Mouse (Mus musculus): ENCODE results near the gene Jarid2.

Jarid2 gene

GRCm38 (mm10) chr13:44775396-44775795 is 46.1 kb downstream of the Jarid2 start:
- DNase-seq (ENCODE audit: low read depth, low spot score) = no peak

- DNase-seq (ENCODE audit: low read depth, low spot score) = no peak
These were observed 51.2 kb downstream of the Jarid2 start for GRCm38 (mm10) chr13:44780506-44780905.

- DNase-seq (ENCODE audit: low read depth, low spot score) = no peak
These were observed 51.9 kb downstream of the Jarid2 start for GRCm38 (mm10) chr13:44781126-44781525.

DNA sequence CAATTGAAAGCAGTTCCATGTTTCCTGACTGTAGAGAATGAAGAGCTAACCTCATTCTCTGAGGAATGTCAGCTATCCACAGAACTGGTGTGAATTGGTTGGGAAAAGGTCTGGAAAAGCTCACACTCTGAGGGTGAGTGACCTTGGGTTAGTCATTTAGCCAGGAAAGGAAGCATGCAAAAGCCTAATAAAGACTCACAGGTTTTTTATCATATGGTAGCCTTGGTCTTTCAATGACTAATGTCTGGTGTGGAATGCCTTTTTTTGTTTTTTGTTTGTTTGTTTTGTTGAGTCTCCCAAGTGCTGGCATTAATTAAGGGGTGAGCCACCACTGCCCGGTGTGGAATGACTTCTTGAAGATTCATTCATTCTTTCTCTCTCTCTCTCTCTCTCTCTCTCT is 55.3 kb downstream of the Jarid2 start:
- no peak for DNase-seq (ENCODE audit: low read depth, low spot score)

DNA sequence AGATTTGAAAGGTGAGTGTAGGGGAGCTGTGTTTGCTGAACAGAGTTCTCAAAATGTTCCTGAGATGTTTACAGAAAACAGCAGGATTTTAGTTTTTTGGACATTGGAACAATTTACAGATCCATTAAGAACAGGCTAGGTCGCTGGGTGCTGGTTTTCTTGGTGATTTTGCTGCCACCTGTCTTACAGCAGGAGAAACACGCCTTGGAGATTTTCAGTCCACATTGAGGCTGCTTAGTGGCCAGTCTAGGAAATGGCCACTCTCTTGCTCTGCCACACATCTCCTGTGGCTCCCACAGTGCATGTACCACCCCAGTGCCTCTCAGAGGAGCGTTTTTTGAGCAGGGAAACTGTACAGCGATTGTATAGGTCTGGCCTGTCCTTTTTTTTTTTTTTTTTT is 57.0 kb downstream of the Jarid2 start:
- DNase-seq (ENCODE audit: low read depth, low spot score) = no peak

DNA sequence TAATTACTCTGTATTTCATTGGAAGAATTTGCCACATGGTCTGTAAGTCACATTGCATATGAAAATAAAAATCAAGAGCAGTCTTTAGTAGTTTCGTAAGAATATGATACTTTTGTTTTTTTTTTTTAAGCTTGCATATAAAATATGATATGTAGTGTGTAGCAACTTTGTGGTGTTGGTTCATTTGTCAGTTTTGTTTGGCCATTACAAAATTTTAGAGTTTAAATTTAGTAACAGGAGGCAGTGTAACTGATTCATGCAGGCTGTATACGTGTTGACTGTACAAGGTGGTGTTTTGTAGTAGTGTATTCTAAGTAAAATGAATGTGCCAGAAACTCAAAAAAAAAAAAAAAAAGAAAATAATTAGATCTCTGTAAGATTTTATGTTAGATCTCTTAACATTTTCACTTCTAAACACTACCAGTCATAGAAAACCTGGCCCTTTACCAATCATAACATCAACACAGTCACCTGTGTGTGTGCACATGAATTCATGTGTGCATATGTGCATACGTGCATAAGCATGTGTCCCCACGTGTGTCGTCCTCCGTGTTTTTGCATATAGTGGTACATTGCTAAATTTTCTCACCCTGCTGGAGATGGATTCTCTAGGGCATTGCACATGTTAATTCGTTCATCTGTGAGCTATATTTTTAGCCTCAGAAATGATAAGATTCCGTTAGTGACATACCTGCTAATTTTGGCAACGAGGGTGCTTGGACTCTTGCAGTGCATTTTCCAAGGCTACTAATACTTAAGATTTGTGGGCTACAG is 59.3 kb downstream of the Jarid2 start:
- DNase-seq (ENCODE audit: low read depth, low spot score) = no peak

DNA sequence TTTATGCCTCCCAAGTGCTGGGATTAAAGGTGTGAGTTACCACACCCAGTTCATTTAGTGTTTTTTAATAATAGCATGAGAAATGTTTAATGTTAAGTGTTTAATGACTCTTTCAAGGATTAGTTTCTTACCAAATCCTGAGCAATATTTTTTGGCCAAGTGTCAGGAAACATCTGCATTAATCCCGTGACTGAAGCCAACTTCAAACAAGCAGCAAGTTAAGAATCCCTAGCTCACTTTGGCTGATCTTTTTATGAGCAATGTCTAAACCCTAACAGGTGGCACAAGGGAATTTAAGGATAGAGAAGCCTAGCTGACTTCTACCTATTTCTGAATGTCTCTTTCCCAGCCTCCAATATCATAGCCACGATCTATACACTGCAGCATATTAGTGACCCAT is 60.7 kb downstream of the Jarid2 start:
- no peak for DNase-seq (ENCODE audit: low read depth, low spot score)

- DNase-seq (ENCODE audit: low read depth, low spot score) = no peak
These were observed 63.2 kb downstream of the Jarid2 start for GRCm38 (mm10) chr13:44792361-44792892.

- no peak for DNase-seq (ENCODE audit: low read depth, low spot score)
These were observed 66.6 kb downstream of the Jarid2 start for GRCm38 (mm10) chr13:44795891-44796290.

DNA sequence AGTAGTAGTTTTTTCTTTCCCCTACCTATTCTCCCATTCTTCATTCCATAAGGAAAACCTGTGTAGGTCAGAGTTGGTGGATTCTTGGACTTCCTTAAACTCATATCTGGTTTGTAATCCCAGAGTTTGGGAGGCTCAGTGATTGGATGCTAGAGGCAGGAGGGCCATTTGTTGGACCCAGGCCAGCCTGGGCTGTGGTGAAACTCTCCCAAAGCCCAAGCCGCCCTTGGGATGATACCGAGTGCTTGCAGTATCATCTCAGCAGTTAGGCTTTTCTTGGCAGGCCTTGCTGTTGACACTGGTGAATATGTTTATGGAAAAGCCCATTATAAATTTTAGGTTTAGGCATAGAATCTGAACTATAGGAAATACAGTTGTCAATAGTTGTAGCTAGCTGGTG is 67.5 kb downstream of the Jarid2 start:
- DNase-seq (ENCODE audit: low read depth, low spot score) = no peak

DNA sequence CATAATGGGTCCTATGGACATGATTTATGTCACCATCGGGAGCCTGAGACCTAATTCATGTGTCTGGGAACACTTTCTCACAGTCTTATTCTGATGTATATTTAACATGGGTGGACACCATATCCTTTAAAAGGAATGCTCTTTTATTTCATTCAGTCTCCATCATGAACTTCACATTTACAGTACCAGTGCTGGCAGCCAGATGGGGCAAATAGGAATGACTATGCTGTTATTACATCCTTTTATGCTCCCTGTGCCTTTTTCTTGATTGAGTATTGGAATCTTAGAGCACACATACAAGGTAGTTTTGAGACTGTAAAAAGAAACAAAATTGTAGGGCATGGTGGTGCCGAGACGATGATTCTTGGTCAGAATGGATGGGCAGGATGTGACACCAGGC is 69.0 kb downstream of the Jarid2 start:
- DNase-seq (ENCODE audit: low read depth, low spot score) = no peak

- DNase-seq (ENCODE audit: low read depth, low spot score) = no peak
These were observed 69.9 kb downstream of the Jarid2 start for GRCm38 (mm10) chr13:44799166-44799565.

DNA sequence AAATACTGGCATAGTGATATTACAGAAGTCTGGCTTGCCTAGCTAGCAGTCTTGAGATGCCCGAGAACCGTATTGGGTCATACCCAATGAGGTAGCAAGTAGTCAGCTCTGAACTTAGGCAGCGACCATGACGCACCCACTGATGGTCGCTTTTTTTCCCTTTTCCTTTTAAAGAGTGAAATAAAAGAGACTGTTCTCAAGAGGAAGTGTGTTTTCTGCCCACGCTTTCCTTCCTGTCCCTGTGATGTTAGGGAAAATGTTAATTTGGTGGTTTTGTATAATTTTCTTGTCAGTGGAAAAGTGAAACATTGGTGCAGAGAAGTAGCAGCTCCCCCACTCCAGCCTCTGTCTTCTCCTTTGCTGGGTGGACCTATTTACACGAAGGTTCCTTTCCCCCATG is 70.8 kb downstream of the Jarid2 start:
- peak; percentile 62 for DNase-seq (ENCODE audit: low read depth, low spot score)

GRCm38 (mm10) chr13:44804876-44805275 is 75.6 kb downstream of the Jarid2 start:
- DNase-seq (ENCODE audit: low read depth, low spot score) = no peak

- peak; percentile 68 for DNase-seq (ENCODE audit: low read depth, low spot score)
These were observed 79.0 kb downstream of the Jarid2 start for GRCm38 (mm10) chr13:44808307-44808706.

DNA sequence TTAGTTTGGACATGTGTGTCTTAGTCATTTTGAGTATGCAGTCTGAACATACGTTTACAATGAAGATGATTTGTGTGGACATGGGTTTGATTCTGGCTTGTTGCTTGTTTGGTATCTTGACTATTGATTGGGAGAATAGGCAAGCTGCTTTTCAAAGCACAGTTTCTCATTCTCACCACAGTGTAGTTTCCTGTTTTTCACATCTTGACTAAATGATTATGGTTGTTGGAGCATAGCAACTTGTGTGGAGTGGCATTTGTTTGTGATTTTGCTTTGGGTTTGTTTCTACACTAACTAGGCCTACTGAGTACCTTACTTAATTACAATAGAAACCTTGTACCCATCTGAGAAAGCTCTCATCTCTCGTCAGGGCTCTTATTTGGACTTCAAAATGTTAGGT is 81.7 kb downstream of the Jarid2 start:
- DNase-seq (ENCODE audit: low read depth, low spot score) = no peak

- DNase-seq (ENCODE audit: low read depth, low spot score) = no peak
These were observed 82.3 kb downstream of the Jarid2 start for GRCm38 (mm10) chr13:44811601-44812000.

DNA sequence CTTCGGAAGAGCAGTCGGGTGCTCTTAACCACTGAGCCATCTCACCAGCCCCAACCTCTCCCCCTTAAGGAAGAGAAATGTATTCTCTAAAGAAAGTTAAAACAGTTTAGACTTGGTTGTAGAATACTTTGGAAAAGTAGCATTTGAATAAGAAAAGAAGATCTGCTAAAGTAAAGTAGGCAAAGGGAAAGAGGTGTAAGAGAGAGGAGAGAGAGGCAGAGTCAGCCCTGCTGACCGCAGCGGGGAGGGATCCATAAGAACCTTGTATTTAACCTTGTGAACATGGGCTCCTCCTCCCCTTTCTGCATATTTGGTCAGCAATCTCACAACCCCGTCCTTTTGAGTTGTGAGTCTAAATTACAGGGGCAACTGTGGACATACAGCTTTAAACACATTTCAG is 83.1 kb downstream of the Jarid2 start:
- no peak for DNase-seq (ENCODE audit: low read depth, low spot score)

DNA sequence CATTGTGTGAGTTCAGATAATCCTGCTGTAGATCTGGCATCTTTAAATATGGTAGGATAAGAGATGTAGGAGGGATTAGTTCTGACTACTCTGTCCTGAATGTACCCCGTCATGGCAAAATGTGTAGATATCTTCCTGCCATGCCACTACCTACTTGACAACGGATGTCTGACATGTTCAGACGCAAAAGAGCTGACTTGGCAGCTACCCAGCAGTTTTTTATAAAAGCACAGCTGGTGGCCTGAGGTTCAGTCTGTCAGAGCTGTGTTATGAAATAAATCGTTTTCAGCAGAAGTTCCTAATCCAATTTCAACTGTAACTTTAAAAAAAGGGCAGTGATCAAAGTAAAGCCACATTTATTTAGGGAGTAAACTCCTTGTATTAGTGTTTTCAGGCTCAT is 90.1 kb downstream of the Jarid2 start:
- DNase-seq (ENCODE audit: low read depth, low spot score) = no peak

GRCm38 (mm10) chr13:44822578-44822977 is 93.3 kb downstream of the Jarid2 start:
- no peak for DNase-seq (ENCODE audit: low read depth, low spot score)

GRCm38 (mm10) chr13:44828903-44829302 is 99.6 kb downstream of the Jarid2 start:
- DNase-seq (ENCODE audit: low read depth, low spot score) = no peak

DNA sequence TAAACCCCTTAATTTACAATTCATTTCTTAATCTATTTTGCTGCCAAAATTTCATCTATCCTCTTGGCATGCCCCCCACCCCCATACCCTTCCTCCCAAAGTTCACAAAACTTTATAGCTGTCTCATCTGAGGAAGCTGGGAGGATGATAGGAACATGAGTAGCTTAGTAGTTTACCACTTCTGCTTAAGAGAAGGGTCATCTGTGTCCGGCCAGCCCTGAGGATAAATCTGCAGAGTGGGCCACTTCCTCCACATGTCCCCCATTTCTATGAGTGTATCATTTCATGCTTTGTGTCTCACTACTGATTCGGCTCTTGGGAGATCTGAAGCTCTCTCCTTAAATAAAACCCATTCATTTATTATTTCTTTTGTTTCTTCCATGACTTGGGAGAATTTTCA is 102.8 kb downstream of the Jarid2 start:
- DNase-seq (ENCODE audit: low read depth, low spot score) = no peak

DNA sequence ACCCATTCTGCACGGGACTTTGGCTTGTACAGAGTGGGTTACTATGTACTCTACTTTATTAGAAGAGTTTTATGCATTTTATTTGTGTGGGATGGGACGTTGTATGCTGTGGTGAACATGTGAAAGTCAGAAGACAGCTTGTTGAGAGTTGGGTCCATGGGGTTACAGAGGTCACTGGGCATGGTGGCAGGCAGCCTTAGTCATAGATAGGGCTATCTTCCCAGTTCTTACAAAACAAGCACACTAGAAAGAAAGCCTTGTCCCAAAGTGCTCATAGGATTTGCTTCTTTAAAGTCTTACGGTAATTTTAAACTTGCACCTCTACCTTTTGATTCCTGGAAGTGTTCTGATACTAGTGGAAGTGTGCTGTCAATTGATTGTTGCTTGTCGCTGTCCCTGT is 103.6 kb downstream of the Jarid2 start:
- DNase-seq (ENCODE audit: low read depth, low spot score) = no peak

- peak; percentile 47 for DNase-seq (ENCODE audit: low read depth, low spot score)
These were observed 104.1 kb downstream of the Jarid2 start for GRCm38 (mm10) chr13:44833353-44833752.

Measured in telencephalon, adult 2 months (tissue).